16 mouse cellular contexts compared by ENCODE assay signal in genomic region chr13:99219586-99219985, GRCm38 (mm10).
"Had no signal": no experiment of that assay in that cellular context is flagged by ENCODE, and none has a peak within 500 bp of the region (broad histone marks: within the 10 kb centered on the region; RNA-seq: fewer than 3 reads in every experiment).

No protein-coding gene starts in this region.

- H3K9me3 ChIP-seq: neural tube, embryonic 13.5 days; neural tube, embryonic 15.5 days; stomach, embryonic 15.5 days had no signal

- DNase-seq: retina, postnatal 1 day; right cerebral cortex, adult 18-20 months; right cerebral cortex, postnatal 14 days; right cerebral cortex, postnatal 25 days; right cerebral cortex, postnatal 4 days; spleen, adult 18-20 months; thymus, adult 18-20 months; thymus, adult 2 months; thymus, postnatal 14 days; thymus, postnatal 25 days; thymus, postnatal 36 days; thymus, postnatal 4 days had no signal

- H3K36me3 ChIP-seq: neural tube, embryonic 13.5 days; neural tube, embryonic 15.5 days; stomach, embryonic 15.5 days had no signal

- H3K4me2 ChIP-seq: neural tube, embryonic 13.5 days; neural tube, embryonic 15.5 days; stomach, embryonic 15.5 days had no signal

- H3K4me3 ChIP-seq: neural tube, embryonic 13.5 days; neural tube, embryonic 15.5 days; stomach, embryonic 15.5 days had no signal

- H3K4me1 ChIP-seq: neural tube, embryonic 13.5 days; neural tube, embryonic 15.5 days; stomach, embryonic 15.5 days had no signal

- H3K9ac ChIP-seq: neural tube, embryonic 13.5 days; neural tube, embryonic 15.5 days; stomach, embryonic 15.5 days had no signal

- H3K27ac ChIP-seq: neural tube, embryonic 13.5 days; neural tube, embryonic 15.5 days; stomach, embryonic 15.5 days; stomach, postnatal 0 days had no signal

- H3K27me3 ChIP-seq: neural tube, embryonic 13.5 days; neural tube, embryonic 15.5 days; stomach, embryonic 15.5 days had no signal
